Mouse (Mus musculus) kidney, postnatal 25 days (tissue): ENCODE data around the gene Usb1.
"Not testable (repeated sequence)": the region's sequence is repeated elsewhere in the genome, so short reads cannot be mapped to it uniquely, and the experiment has no call there.

ENCODE experiments used
- DNase-seq, 2 experiments: peaks; one replicate each; pipeline ENCODE4 v3.0.0; 2021; ENCODE audit warnings: mixed read lengths in 2 of 2

Usb1 gene

GRCm38 (mm10) chr8:95375374-95375930 lies 43.4 kb downstream of the Usb1 start:
- DNase-seq: no peak

DNA sequence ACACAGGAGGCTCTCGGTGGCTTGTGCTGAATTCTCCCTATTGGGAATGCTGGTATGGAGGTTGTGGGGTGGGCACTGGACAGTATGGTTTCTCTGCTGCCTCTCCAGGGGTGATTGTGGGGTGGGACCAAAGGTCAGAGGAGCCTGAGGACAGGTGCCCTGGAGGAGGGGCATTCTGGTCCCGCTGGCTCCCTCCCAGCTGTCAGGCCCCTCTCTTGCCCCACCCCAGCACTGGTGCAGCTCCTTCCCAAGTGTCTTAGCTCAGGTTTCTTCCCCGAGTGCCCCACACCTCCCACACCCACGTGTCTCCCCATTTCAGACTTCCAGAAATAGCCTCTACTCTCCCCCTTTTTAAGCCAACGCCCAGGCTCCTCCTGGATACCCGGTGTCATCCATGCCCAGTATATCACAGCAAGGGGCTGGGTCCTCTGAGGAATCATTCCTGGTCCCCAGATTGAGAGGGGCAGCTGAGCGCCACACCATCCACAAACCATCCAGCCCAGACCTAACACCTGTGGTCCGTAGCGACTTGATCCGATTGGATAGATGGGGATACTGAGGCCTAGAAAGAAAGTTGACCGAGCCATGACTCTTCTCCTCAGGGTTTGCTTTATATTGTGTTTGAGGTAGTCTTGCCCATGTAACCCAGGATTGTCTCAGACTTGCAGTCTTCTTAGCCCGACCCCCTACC lies 44.4 kb downstream of the Usb1 start:
- no peak for DNase-seq

- DNase-seq: no peak
Observed at GRCm38 (mm10) chr8:95377101-95377500, 45.0 kb downstream of the Usb1 start.

GRCm38 (mm10) chr8:95377863-95378291 lies 45.8 kb downstream of the Usb1 start:
- DNase-seq: peak; percentile 44 to 68

DNA sequence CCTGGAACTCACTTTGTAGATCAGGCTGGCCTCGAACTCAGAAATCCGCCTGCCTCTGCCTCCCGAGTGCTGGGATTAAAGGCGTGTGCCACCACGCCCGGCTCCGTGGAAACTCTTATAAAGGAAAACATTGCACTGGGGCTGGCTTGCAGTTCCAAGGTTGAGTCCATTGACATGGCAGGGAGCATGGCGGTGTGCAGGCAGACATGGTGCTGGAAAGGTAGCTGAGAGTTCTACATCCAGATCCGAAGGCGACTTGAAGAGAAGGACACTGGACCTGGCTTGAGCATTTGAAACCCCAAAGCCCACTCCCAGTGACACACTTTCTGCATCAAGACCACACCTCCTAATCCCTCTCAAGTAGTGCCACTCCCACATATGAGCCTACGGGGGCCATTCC lies 46.8 kb downstream of the Usb1 start:
- not testable (repeated sequence) for DNase-seq

DNA sequence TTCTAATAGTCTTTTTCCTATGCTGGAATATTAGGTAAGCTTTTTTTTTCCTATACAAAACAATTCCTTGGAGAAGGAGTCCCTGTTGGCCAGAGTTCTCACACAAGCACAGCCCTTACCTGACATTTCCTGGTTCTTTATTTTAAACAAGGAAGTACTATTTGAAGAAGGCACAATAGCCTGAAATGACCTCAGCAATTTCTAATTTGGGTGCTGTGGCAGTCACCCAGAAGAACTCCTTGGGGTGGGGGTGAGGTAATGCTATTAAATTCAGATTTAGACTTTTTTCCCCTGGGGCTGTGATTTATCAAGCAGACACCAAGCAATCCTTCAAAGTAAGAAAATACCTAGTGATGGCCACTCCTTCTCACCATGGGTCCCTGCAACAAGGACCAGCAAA lies 48.9 kb downstream of the Usb1 start:
- no peak for DNase-seq

DNA sequence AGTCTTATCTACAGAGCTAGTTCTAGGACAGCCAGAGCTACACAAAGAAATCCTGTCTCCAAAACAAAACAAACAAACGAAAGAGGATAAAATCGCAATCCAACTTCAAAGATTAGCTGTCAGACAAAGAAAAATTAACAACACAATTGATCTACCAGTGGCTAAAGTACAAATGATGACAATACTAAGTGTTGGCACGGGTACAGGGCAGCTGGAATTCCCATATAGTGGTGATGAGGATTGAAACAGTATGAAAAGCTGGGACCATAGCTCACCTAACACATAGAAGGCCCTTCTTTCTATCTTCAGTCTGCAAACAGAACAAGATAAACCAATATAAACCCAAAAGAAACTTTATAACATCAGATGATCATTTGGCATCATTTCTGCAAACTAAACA lies 49.5 kb downstream of the Usb1 start:
- DNase-seq: no peak

- DNase-seq: no peak
Observed at GRCm38 (mm10) chr8:95384501-95384900, 52.4 kb downstream of the Usb1 start.

- no peak for DNase-seq
Observed at GRCm38 (mm10) chr8:95386037-95386436, 54.0 kb downstream of the Usb1 start.

- DNase-seq: no peak
Observed at GRCm38 (mm10) chr8:95387221-95387620, 55.1 kb downstream of the Usb1 start.

DNA sequence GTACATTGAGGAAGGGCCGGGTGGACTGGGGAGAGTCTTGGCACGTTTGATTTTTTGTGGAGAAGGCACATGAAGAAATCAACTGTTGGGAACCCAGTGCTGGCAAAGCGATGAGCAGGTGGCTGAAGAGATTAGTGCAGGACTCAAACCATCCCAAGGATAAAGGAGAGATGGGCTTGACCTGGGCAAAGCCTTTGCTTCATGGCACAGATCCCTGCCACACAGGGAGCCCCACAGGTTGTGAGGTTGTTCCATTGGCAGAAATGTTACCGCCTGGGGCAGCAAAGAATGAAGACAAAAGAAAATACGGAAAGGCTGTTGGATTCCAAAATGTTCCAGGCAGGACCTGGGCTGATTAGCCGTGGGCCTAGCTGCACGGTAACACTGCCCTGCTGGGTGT lies 55.9 kb downstream of the Usb1 start:
- DNase-seq: no peak

GRCm38 (mm10) chr8:95390312-95390711 lies 58.2 kb downstream of the Usb1 start:
- DNase-seq: no peak

DNA sequence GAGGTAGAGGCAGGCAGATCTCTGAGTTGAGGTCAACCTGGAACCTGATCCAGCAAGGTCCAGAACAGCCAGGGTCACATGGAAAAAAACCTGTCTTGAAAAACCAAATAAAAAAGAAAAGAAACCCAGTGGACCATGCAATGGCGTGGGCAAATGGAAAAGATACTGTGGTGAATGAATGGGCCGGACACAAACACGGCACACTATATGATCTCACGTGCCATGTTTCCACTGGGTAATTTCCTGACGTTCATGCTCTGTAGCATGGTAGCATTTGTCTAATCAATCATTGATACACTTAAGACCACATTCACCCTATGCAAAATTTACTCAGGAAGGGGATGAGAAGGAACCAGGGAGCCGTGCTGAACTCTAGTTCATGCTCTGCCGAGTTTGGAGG lies 59.0 kb downstream of the Usb1 start:
- no peak for DNase-seq

- DNase-seq: peak; percentile 51 to 57
Observed at GRCm38 (mm10) chr8:95392604-95393003, 60.5 kb downstream of the Usb1 start.

GRCm38 (mm10) chr8:95395186-95395918 lies 63.3 kb downstream of the Usb1 start:
- DNase-seq: no peak

DNA sequence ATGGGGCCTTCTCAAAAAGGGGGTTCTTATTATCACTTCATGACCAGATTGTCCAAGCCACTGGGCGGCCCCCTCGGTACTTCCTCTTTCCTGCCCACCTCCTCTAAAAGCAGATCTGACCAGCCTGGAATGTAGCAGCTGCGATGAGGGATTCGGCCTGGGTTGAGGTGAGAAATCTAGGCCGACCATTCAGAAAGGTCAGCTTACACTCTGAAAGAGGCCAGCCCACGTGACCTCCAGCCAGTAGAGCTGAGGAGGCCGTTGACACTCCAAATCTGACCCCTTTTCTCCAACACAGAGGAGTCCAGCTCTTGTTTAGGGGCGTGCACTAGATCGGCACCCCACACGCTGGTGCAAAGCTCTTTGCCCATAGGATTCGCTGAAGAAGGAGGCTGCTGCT lies 64.7 kb downstream of the Usb1 start:
- DNase-seq: no peak
